Mouse (Mus musculus) embryo, embryonic 11 days (tissue): Measurements from ENCODE around the gene Frk.
A peak's percentile ranks its signal among the peaks of the same experiment; 100 is the strongest.
"Not testable (repeated sequence)": the region's sequence is repeated elsewhere in the genome, so short reads cannot be mapped to it uniquely, and the experiment has no call there.

Source experiments
- DNase-seq: peaks from one replicate; pipeline ENCODE4 v3.0.0-alpha.2; 2015

Frk gene

GRCm38 (mm10) chr10:34483297-34484013 is at the start of gene Frk:
Gene Frk (plus strand): TSS chr10:34483399.
- peak; percentile 46 for DNase-seq

- not testable (repeated sequence) for DNase-seq
Observed at GRCm38 (mm10) chr10:34434191-34434590, 49.0 kb upstream of the Frk start.

GRCm38 (mm10) chr10:34449469-34449868 is 33.7 kb upstream of the Frk start:
- DNase-seq: no peak

- DNase-seq: no peak
Observed at GRCm38 (mm10) chr10:34461451-34461850, 21.7 kb upstream of the Frk start.

GRCm38 (mm10) chr10:34464321-34464720 is 18.9 kb upstream of the Frk start:
- no peak for DNase-seq

GRCm38 (mm10) chr10:34469037-34469436 is 14.2 kb upstream of the Frk start:
- no peak for DNase-seq

GRCm38 (mm10) chr10:34479942-34480455 is 3.2 kb upstream of the Frk start:
- no peak for DNase-seq

GRCm38 (mm10) chr10:34484014-34484411 is 814 bp downstream of the Frk start:
- DNase-seq: peak; percentile 14

GRCm38 (mm10) chr10:34485079-34485478 is 1.9 kb downstream of the Frk start:
- DNase-seq: peak; percentile 37

- no peak for DNase-seq
Observed at GRCm38 (mm10) chr10:34507807-34508206, 24.6 kb downstream of the Frk start.

- DNase-seq: no peak
Observed at GRCm38 (mm10) chr10:34508593-34508992, 25.4 kb downstream of the Frk start.

GRCm38 (mm10) chr10:34509256-34509655 is 26.1 kb downstream of the Frk start:
- DNase-seq: no peak

- no peak for DNase-seq
Observed at GRCm38 (mm10) chr10:34511192-34511591, 28.0 kb downstream of the Frk start.

GRCm38 (mm10) chr10:34512551-34512950 is 29.4 kb downstream of the Frk start:
- peak; percentile 29 for DNase-seq

GRCm38 (mm10) chr10:34525598-34525997 is 42.4 kb downstream of the Frk start:
- no peak for DNase-seq

GRCm38 (mm10) chr10:34531766-34532165 is 48.6 kb downstream of the Frk start:
- DNase-seq: no peak

- no peak for DNase-seq
Observed at GRCm38 (mm10) chr10:34532507-34532906, 49.3 kb downstream of the Frk start.

- no peak for DNase-seq
Observed at GRCm38 (mm10) chr10:34540687-34541086, 57.5 kb downstream of the Frk start.

- no peak for DNase-seq
Observed at GRCm38 (mm10) chr10:34541717-34542490, 58.7 kb downstream of the Frk start.

GRCm38 (mm10) chr10:34550612-34551011 is 67.4 kb downstream of the Frk start:
- no peak for DNase-seq

- no peak for DNase-seq
Observed at GRCm38 (mm10) chr10:34551636-34552035, 68.4 kb downstream of the Frk start.

- no peak for DNase-seq
Observed at GRCm38 (mm10) chr10:34563518-34564176, 80.4 kb downstream of the Frk start.

- DNase-seq: no peak
Observed at GRCm38 (mm10) chr10:34615474-34615873, 132.3 kb downstream of the Frk start.
